Mouse (Mus musculus) cerebellum, adult 2 months (tissue): Measurements from ENCODE around the gene Kif1bp. TPM values are rescaled to one million over a fixed set of nuclear protein-coding genes. Genes with fewer than 3 reads are reported as not detected.
A peak's percentile ranks its signal among the peaks of the same experiment; 100 is the strongest.
"Not testable (repeated sequence)": the region's sequence is repeated elsewhere in the genome, so short reads cannot be mapped to it uniquely, and the experiment has no call there.

Source experiments
- DNase-seq, 2 experiments: peaks; one replicate each; pipeline ENCODE4 v3.0.0; 2021
- H3K27ac ChIP-seq: fragments of 200-500 bp; 2 replicates; pipeline ENCODE4 v1.5.1; 2012; ENCODE audit warnings: low read length, control low read depth, inconsistent platforms; ENCODE audit not compliant: insufficient read depth
- H3K27me3 ChIP-seq: fragments of 200-500 bp; 2 replicates; pipeline ENCODE4 v1.6.1; 2012; ENCODE audit warnings: inconsistent platforms, mild to moderate bottlenecking, low read length, moderate library complexity; ENCODE audit not compliant: control insufficient read depth, insufficient read depth
- H3K4me1 ChIP-seq: fragments of 200-500 bp; 2 replicates; pipeline ENCODE4 v1.6.1; 2011; ENCODE audit warnings: low read length; ENCODE audit not compliant: control insufficient read depth, insufficient read depth
- H3K4me3 ChIP-seq: fragments of 200-500 bp; replicated peaks from 2 replicates; pipeline ENCODE3; 2011; ENCODE audit warnings: mild to moderate bottlenecking, low read depth, low read length, control low read depth; ENCODE audit not compliant: insufficient read depth
- CTCF ChIP-seq: fragments of 200-500 bp; IDR thresholded peaks from 2 replicates; pipeline ENCODE4 v1.5.1; 2011; ENCODE audit warnings: low read depth, mild to moderate bottlenecking, control low read depth, low read length, moderate library complexity, borderline replicate concordance; ENCODE audit not compliant: insufficient read depth
- POLR2A ChIP-seq: fragments of 200-500 bp; IDR thresholded peaks from 2 replicates; pipeline ENCODE4 v1.6.1; 2011; ENCODE audit warnings: low read length, control low read depth, borderline replicate concordance; ENCODE audit not compliant: insufficient read depth
- WGBS: fragments of 180-500 bp; shearing (Covaris S2); methylation state at CpG from one replicate; pipeline ENCODE4 v1.1.7; 2018; 5-methylcytosine and 5-hydroxymethylcytosine counted together
- polyA plus RNA-seq: library from polyadenylated mRNA; depleted of rRNA; stranded (reverse); fragments of >200 nt; gene quantifications from 2 replicates; pipeline ENCODE4 v1.2.3, GENCODE M21; 2012

The Kif1bp gene
- polyA plus RNA-seq, 1 experiment = 124 TPM

DNA sequence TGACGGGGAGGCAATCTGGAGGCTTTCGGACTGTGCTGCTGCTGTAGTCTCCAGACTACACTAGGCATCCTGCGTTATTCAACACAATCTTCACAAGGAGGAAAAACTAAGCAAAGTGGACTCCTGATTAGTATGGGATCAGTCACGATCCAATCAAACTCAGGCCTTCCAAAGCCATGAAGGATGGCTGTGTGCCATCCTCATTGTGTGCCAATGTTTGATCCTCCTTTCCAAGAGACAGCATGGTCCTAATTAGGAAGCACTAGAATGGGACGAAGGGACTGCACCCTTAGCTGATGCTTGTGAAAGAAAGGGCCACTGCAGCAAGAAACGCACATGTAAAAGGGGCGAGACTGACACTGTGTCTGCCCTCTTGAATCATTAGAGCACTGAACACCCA is 14.2 kb upstream of the Kif1bp start:
- H3K27ac ChIP-seq = no peak overlapping the region
- no peaks in the 10 kb centered on the region for H3K27me3 ChIP-seq
- TF ChIP-seq CTCF = no peak
- TF ChIP-seq POLR2A = no peak
- H3K4me1 ChIP-seq = no peaks in the 10 kb centered on the region
- no peak overlapping the region for H3K4me3 ChIP-seq
- DNase-seq = no peak
- WGBS = 44% methylated on average over 7 of the region's 7 CpGs

DNA sequence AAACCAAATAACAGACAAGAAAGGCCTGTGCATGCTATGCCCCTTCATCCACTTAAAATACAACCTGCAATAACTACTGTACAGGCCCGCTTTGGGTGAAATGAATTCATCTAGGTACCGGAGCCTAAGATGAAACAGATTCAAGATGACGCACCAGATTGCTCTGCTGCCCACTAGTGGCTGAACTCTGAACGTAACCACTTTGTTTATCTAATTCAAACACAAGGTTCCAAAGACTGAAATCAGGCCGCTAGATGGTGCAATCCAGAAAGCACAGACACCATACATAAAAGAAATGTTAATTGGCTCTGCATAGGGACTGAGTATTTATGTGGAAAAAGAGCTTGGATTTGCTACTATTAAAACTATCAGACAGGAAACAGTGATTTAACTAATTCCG is 11.9 kb upstream of the Kif1bp start:
- H3K27me3 ChIP-seq = no peaks in the 10 kb centered on the region
- WGBS = 20% methylated on average over 6 of the region's 6 CpGs
- no peaks in the 10 kb centered on the region for H3K4me1 ChIP-seq
- TF ChIP-seq CTCF = peak; percentile 67; the same call in 1 of the 2 replicates
- no peak for TF ChIP-seq POLR2A
- no peak overlapping the region for H3K4me3 ChIP-seq
- no peak overlapping the region for H3K27ac ChIP-seq
- peak; percentile 83 to 86 for DNase-seq

DNA sequence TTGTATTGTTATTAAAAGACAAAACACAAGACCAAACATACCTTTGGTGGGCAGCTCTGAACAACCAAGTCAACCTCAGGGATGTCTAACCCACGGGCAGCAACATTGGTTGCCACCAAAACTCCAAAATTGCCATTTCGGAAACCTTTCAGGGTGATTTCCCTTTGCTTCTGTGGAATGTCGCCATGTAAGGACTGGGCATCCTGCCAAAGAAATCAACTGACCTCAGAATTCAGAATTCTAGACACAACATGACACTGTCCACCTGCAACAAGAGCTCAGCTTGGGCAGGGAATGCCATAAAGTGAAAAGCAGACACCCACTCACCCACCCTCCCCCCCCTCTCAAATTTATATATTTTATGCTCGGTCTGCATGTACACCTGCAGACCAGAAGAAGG is 10.4 kb upstream of the Kif1bp start:
- Histone ChIP-seq H3K27me3 (no peaks in the 10 kb centered on the region), H3K27ac (no peak overlapping the region), H3K4me3 (no peak overlapping the region), H3K4me1 (no peaks in the 10 kb centered on the region)
- whole genome bisulfite sequencing = 61% methylated on average over 4 of the region's 4 CpGs
- no peak for TF ChIP-seq POLR2A
- TF ChIP-seq CTCF = no peak
- DNase-seq = no peak

DNA sequence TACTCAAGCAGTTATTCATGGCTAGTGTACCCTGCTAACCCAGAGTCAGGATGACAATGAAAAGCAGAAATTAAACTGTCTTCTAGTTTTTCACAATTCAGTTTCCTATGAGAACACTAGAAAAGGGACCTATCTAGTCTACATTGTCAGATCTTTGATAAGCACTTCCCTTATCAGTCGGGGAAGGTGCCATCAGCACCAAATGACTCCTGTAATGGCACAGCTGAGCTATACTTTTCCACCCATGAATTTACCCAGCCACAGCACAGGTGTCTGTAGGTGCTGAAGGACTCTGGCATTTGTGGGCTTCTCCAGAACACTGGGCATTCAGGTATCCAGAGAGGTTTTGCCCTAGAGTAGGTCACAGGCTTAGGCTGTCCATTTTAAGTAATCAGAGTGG is 5.0 kb upstream of the Kif1bp start:
- no peaks in the 10 kb centered on the region for H3K4me1 ChIP-seq
- 94% methylated on average over 1 of the region's 1 CpGs for WGBS
- no peak for DNase-seq
- H3K4me3 ChIP-seq = no peak overlapping the region
- H3K27ac ChIP-seq = no peak overlapping the region
- H3K27me3 ChIP-seq = no peaks in the 10 kb centered on the region
- TF ChIP-seq POLR2A = no peak
- no peak for TF ChIP-seq CTCF

DNA sequence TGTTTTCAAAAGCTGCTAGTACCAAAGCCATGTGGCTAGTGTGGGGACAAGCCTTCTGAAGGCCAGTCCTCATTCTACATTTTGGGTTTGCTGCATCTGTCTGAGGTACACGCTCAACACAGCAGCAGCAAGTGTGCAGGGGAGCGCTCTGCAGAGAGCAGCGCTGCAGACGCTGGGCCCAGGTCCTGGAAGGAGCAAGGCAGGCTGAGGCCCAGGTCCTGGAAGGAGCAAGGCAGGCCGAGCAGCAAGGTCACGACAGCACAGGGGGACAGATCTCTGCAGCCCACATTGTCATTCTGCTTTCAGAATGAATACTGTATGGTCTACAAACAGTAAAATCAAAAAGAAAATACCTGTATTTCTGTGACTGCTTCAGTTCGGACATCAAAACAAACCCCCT is 4.4 kb upstream of the Kif1bp start:
- no peak for TF ChIP-seq CTCF
- no peak for TF ChIP-seq POLR2A

DNA sequence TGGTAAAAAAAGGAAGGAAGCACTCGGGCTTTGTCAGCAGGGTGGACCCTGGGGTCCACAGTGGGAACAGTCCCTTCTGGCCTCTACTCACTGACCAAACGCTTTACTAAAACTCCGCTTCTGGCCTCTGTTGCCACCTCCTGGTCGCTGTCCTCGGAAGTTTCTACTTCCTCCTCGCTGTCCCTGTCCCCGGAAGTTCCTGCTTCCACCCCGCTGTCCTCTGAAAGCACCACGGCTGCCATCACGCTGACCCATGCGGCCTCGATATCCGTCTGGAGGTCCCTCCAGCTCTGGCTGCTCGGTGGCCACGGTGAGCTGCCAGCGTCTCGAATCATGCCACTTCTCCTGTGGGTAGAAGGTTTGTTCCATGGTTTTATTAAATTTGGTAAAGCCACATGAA is 4.0 kb upstream of the Kif1bp start:
- H3K4me3 ChIP-seq = no peak overlapping the region

More for the DNA sequence above, 4.4 kb upstream of the Kif1bp start:
- Histone ChIP-seq H3K4me3 (no peak overlapping the region), H3K27ac (no peak overlapping the region), H3K4me1 (no peaks in the 10 kb centered on the region), H3K27me3 (no peaks in the 10 kb centered on the region)
- WGBS = 71% methylated on average over 7 of the region's 7 CpGs
- no peak for DNase-seq

DNA sequence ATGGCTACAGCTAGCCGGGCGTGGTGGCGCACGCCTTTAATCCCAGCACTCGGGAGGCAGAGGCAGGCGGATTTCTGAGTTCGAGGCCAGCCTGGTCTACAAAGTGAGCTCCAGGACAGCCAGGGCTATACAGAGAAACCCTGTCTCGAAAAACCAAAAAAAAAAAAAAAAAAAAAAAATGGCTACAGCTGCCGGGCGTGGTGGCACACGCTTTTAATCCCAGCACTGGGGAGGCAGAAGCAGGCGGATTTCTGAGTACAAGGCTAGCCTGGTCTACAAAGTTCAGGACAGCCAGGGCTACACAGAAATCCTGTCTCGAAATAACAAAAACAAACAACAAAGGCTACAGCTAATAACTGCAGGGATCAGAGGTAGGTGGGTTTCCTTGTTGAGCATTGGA is 872 bp upstream of the Kif1bp start:
- H3K4me1 ChIP-seq, H3K27me3 ChIP-seq, DNase-seq, H3K27ac ChIP-seq, H3K4me3 ChIP-seq: not testable (repeated sequence)
- 91% methylated on average over 12 of the region's 13 CpGs for WGBS

More for the DNA sequence above, 4.0 kb upstream of the Kif1bp start:
- no peak for DNase-seq
- WGBS = 91% methylated on average over 17 of the region's 17 CpGs
- TF ChIP-seq CTCF (no peak), POLR2A (no peak)
- Histone ChIP-seq H3K4me1 (no peaks in the 10 kb centered on the region), H3K27ac (no peak overlapping the region), H3K27me3 (no peaks in the 10 kb centered on the region)

DNA sequence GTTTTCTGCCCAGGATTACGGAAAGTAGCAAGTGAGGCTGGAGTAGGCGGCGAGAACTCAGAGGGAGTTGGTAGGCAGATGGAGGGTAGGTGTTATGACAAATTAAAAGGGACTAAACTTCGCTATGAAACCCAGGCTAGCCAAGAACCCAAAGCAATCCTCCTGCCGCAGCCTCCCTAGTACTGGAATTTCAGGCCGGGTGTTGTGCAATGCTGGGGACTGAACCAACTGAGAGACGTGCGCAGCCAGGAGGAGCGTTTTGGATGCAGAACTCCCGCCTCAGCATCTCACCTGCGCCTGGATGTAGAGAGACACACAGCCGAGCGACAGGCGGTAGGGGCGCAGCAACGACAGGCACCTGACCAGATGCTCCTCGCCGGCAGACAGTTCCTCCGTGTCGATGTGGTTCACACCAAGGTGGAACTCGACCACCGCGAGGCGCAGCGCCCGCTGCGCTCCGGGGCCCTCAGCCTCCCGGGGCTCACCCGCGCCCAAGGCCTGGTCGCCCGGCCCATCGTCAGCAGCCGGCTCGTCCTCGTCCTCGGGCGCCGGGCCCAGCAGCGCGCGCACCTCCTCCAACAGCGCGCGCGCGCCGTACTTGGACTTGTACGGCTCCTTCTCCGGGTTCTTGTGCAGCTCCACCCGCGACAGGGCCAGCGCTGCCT is 452 bp downstream of the Kif1bp start:
- peak overlapping the region; percentile 76; the same call in 1 of the 2 replicates for H3K27ac ChIP-seq
- H3K27me3 ChIP-seq = no peaks in the 10 kb centered on the region
- DNase-seq = no peak
- TF ChIP-seq CTCF (no peak), POLR2A (no peak)
- H3K4me3 ChIP-seq = peak overlapping the region; percentile 83
- 1% methylated on average over 54 of the region's 54 CpGs for whole genome bisulfite sequencing
- no peaks in the 10 kb centered on the region; the same call in 1 of the 2 replicates for H3K4me1 ChIP-seq
